Mouse (Mus musculus): ENCODE measurements around the gene Inka1.

The Inka1 gene

GRCm38 (mm10) chr9:107984052-107984753 is 1.5 kb downstream of the Inka1 start:
- DNase-seq (ENCODE audit: low read depth, low spot score) = no peak

- no peak for DNase-seq (ENCODE audit: low read depth, low spot score)
Measured at GRCm38 (mm10) chr9:107983421-107983890, 2.2 kb downstream of the Inka1 start.

GRCm38 (mm10) chr9:107982681-107983346 is 2.9 kb downstream of the Inka1 start, which contains the start of gene Gm20661:
TSS of gene Gm20661 (plus strand) at chr9:107983058.
- DNase-seq (ENCODE audit: low read depth, low spot score) = no peak

- DNase-seq (ENCODE audit: low read depth, low spot score) = no peak
Measured at GRCm38 (mm10) chr9:107981684-107982605, 3.7 kb downstream of the Inka1 start.

GRCm38 (mm10) chr9:107978815-107979214 is 6.9 kb downstream of the Inka1 start:
- DNase-seq (ENCODE audit: low read depth, low spot score) = no peak

GRCm38 (mm10) chr9:107975399-107976386 is 10.0 kb downstream of the Inka1 start, which contains the start of gene Uba7:
TSS of gene Uba7 (plus strand) at chr9:107975505.
- no peak for DNase-seq (ENCODE audit: low read depth, low spot score)

GRCm38 (mm10) chr9:107974491-107975171 is 11.0 kb downstream of the Inka1 start:
- no peak for DNase-seq (ENCODE audit: low read depth, low spot score)

- no peak for DNase-seq (ENCODE audit: low read depth, low spot score)
Measured at GRCm38 (mm10) chr9:107971690-107972541, 13.8 kb downstream of the Inka1 start.

GRCm38 (mm10) chr9:107970311-107970710 is 15.4 kb downstream of the Inka1 start:
- no peak for DNase-seq (ENCODE audit: low read depth, low spot score)

GRCm38 (mm10) chr9:107968531-107968930 is 17.1 kb downstream of the Inka1 start:
- no peak for DNase-seq (ENCODE audit: low read depth, low spot score)

- no peak for DNase-seq (ENCODE audit: low read depth, low spot score)
Measured at GRCm38 (mm10) chr9:107967437-107967836, 18.2 kb downstream of the Inka1 start.

- no peak for DNase-seq (ENCODE audit: low read depth, low spot score)
Measured at GRCm38 (mm10) chr9:107966676-107967075, 19.0 kb downstream of the Inka1 start.

- DNase-seq (ENCODE audit: low read depth, low spot score) = no peak
Measured at GRCm38 (mm10) chr9:107964681-107965080, 21.0 kb downstream of the Inka1 start.

- DNase-seq (ENCODE audit: low read depth, low spot score) = no peak
Measured at GRCm38 (mm10) chr9:107963700-107964099, 22.0 kb downstream of the Inka1 start.

GRCm38 (mm10) chr9:107962916-107963315 is 22.8 kb downstream of the Inka1 start:
- DNase-seq (ENCODE audit: low read depth, low spot score) = no peak

GRCm38 (mm10) chr9:107961881-107962280 is 23.8 kb downstream of the Inka1 start:
- no peak for DNase-seq (ENCODE audit: low read depth, low spot score)

GRCm38 (mm10) chr9:107961351-107961762 is 24.3 kb downstream of the Inka1 start:
- DNase-seq (ENCODE audit: low read depth, low spot score) = peak; percentile 61

- DNase-seq (ENCODE audit: low read depth, low spot score) = no peak
Measured at GRCm38 (mm10) chr9:107960928-107961327, 24.8 kb downstream of the Inka1 start.

GRCm38 (mm10) chr9:107959896-107960295 is 25.8 kb downstream of the Inka1 start:
- DNase-seq (ENCODE audit: low read depth, low spot score) = no peak

Data from WW6 (cell line).